Mouse (Mus musculus) heart, adult 2 months (tissue): ENCODE results near the gene Ssna1.

ENCODE experiments used
- EP300 ChIP-seq: fragments of 200-500 bp; IDR thresholded peaks from 2 replicates; pipeline ENCODE4 v1.6.1; 2011; ENCODE audit warnings: low read depth, low read length, control low read depth; ENCODE audit not compliant: insufficient read depth
- POLR2A ChIP-seq: fragments of 200-500 bp; IDR thresholded peaks from 2 replicates; pipeline ENCODE4 v1.6.1; 2011; ENCODE audit warnings: mild to moderate bottlenecking, low read depth, low read length, control low read depth; ENCODE audit not compliant: insufficient read depth

DNA sequence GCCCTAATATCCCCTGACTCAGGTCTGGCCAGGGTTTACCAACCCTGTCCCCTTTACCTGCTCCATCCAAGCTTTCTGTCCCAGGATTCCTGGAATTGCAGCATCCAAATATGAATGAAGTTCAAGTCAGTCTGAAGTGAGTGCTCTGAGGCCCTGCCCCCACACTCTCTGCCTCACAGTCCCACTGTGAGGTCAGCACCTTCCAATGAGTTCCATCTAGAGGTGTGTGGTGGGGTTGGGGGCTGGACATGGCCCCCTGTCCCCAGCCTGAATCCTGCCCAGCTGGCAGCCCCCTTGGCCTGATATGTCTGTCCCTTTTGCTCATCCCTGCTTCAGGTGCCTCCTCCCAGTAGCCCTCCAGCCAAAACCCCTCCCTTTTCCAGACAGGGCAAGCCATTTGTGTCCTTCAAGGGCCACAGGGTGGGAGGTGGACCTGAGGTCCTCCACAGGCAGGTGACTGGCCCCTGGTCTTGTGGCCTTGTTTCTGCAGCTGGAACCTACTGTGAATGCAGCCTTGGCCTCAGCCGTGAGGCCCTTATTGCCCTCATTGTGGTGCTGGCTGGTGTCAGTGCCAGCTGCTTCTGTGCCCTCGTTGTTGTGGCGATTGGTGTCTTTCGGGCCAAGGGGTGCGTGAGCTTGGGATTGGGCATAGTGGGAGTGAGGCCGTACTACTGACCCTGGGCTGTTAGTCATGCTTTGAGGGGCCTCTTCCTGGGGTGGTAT lies 15.8 kb upstream of the Ssna1 start, which contains the start of gene Tmem210:
- TF ChIP-seq EP300 (no peak), POLR2A (no peak)
